Mouse (Mus musculus): ENCODE results near the gene Cox7a2l.

DNA sequence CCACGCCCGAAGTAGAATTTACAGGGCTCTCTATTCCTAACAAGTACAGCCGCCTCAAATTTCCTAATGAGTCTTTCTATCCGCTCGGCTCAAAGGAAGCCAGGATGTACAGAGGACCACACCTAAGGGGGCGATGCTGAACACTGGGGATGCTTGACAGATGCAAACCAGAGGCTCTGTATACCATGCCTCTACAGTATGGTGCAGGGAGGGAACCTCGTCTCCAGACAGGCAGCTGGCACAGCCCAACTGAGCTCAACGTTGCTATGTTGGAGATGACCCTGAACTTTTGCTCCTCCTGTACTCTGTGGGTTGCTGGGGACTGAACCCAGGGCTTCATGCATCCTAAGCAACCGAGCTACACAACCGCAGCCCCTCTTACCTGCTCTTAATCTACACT lies 30.0 kb upstream of the Cox7a2l start:
- TF ChIP-seq CTCF (IDR thresholded peaks at IDR 0.05) (no peak), EP300 (IDR thresholded peaks at IDR 0.05) (no peak)
